Mouse (Mus musculus) kidney, postnatal 4 days (tissue): ENCODE data around the gene Myl12a.

Experiments
- DNase-seq, 2 experiments: peaks; one replicate each; pipeline ENCODE4 v3.0.0; 2021; ENCODE audit warnings: mixed read lengths in 2 of 2

The Myl12a gene

GRCm38 (mm10) chr17:71009751-71010150 is 7.1 kb upstream of the Myl12a start:
- no peak for DNase-seq

GRCm38 (mm10) chr17:71008676-71009075 is 6.0 kb upstream of the Myl12a start:
- DNase-seq: no peak

GRCm38 (mm10) chr17:71006976-71007375 is 4.3 kb upstream of the Myl12a start:
- no peak for DNase-seq

- no peak for DNase-seq
Measured at GRCm38 (mm10) chr17:71004186-71004960, 1.7 kb upstream of the Myl12a start.

GRCm38 (mm10) chr17:71003721-71004120 is 1.0 kb upstream of the Myl12a start:
- DNase-seq: no peak

- DNase-seq: no peak
Measured at GRCm38 (mm10) chr17:71003112-71003511, 434 bp upstream of the Myl12a start.

GRCm38 (mm10) chr17:71002081-71002743 is 466 bp downstream of the Myl12a start, which contains the start of gene Myom1:
Gene Myom1, plus strand, starts transcription at chr17:71002633.
- DNase-seq: peak; percentile 99 to 100

GRCm38 (mm10) chr17:71001699-71002080 is 988 bp downstream of the Myl12a start:
- DNase-seq: peak; percentile 70 to 81

- DNase-seq: no peak
Measured at GRCm38 (mm10) chr17:71001067-71001466, 1.6 kb downstream of the Myl12a start.

GRCm38 (mm10) chr17:71000255-71000654 is 2.4 kb downstream of the Myl12a start:
- no peak for DNase-seq

- no peak for DNase-seq
Measured at GRCm38 (mm10) chr17:70999187-70999586, 3.5 kb downstream of the Myl12a start.

GRCm38 (mm10) chr17:70998400-70998975 is 4.2 kb downstream of the Myl12a start:
- no peak for DNase-seq

- no peak for DNase-seq
Measured at GRCm38 (mm10) chr17:70997836-70998235, 4.8 kb downstream of the Myl12a start.

GRCm38 (mm10) chr17:70995551-70995950 is 7.1 kb downstream of the Myl12a start:
- DNase-seq: no peak

GRCm38 (mm10) chr17:70994671-70995070 is 8.0 kb downstream of the Myl12a start:
- DNase-seq: no peak

GRCm38 (mm10) chr17:70993385-70993807 is 9.3 kb downstream of the Myl12a start:
- DNase-seq: no peak

- no peak for DNase-seq
Measured at GRCm38 (mm10) chr17:70992662-70993061, 10.0 kb downstream of the Myl12a start.

- peak; percentile 51 to 69 for DNase-seq
Measured at GRCm38 (mm10) chr17:70991706-70992625, 10.7 kb downstream of the Myl12a start.

GRCm38 (mm10) chr17:70990403-70991303 is 12.0 kb downstream of the Myl12a start:
- DNase-seq: peak; percentile 90 to 94

- DNase-seq: peak in 1 of 2 experiments; percentile 72
Measured at GRCm38 (mm10) chr17:70989991-70990390, 12.7 kb downstream of the Myl12a start.

- DNase-seq: no peak
Measured at GRCm38 (mm10) chr17:70989430-70989829, 13.2 kb downstream of the Myl12a start.
